ENCODE assay signal across 8 mouse cellular contexts in genomic region chr8:70540507-70541071, GRCm38 (mm10). TPM values are rescaled to one million over a fixed set of nuclear protein-coding genes. Genes with fewer than 3 reads are reported as not detected.
DNase-seq lines count a peak whose midpoint lies in the region; ATAC-seq lines count a peak whose summit lies in the region.

No protein-coding gene starts in this region.

- WGBS in forebrain, embryonic 11.5 days: 58% methylated on average over 7 of the region's 7 CpGs
- WGBS in midbrain, embryonic 13.5 days: 57% methylated on average over 7 of the region's 7 CpGs

- no peak for ATAC-seq in forebrain, embryonic 11.5 days (replicated peaks; ENCODE audit: low FRiP score)
- ATAC-seq in midbrain, embryonic 13.5 days: no peak
- no peak for ATAC-seq in monocyte, adult 5-6 weeks (replicated peaks; ENCODE audit: insufficient number of reproducible peaks, low FRiP score, low TSS enrichment, poor library complexity, severe bottlenecking)

- no peaks in the 10 kb centered on the region for H3K27me3 ChIP-seq in forebrain, embryonic 11.5 days (ENCODE audit: control insufficient read depth, insufficient read depth, low read length)
- no peaks in the 10 kb centered on the region for H3K27me3 ChIP-seq in midbrain, embryonic 13.5 days

- H3K4me1 ChIP-seq in forebrain, embryonic 11.5 days (replicated peaks; ENCODE audit: control insufficient read depth, insufficient read depth, low read length): peaks cover 9% of the 10 kb centered on the region; the same call in 1 of the 2 replicates
- peaks cover 41% of the 10 kb centered on the region for H3K4me1 ChIP-seq in midbrain, embryonic 13.5 days (replicated peaks)

- peak; percentile 39 to 55 for DNase-seq in lung, adult 18-20 months
- no peak for DNase-seq in lung, postnatal 4 days
- DNase-seq in forebrain, embryonic 11.5 days (ENCODE audit: low spot score): no peak
- peak; percentile 49 for DNase-seq in kidney, adult 18-20 months
- no peak for DNase-seq in urinary bladder, postnatal 10 days (ENCODE audit: low spot score)
- DNase-seq in right cerebral cortex, postnatal 25 days: no peak

- H3K27ac ChIP-seq in forebrain, embryonic 11.5 days (ENCODE audit: low read depth, low read length): no peak overlapping the region
- H3K27ac ChIP-seq in midbrain, embryonic 13.5 days: 0 out of 2 replicates have a peak overlapping the region, but pooled peaks have one; percentile 91

- peak overlapping the region; percentile 85 for H3K9ac ChIP-seq in forebrain, embryonic 11.5 days (ENCODE audit: low read length)
- peak overlapping the region; percentile 88 for H3K9ac ChIP-seq in midbrain, embryonic 13.5 days (replicated peaks)

- H3K9me3 ChIP-seq in forebrain, embryonic 11.5 days (ENCODE audit: control insufficient read depth, low read length): no peaks in the 10 kb centered on the region
- no peaks in the 10 kb centered on the region for H3K9me3 ChIP-seq in midbrain, embryonic 13.5 days

- no peaks in the 10 kb centered on the region for H3K36me3 ChIP-seq in forebrain, embryonic 11.5 days (ENCODE audit: control insufficient read depth, insufficient read depth, low read length)
- peaks cover 15% of the 10 kb centered on the region for H3K36me3 ChIP-seq in midbrain, embryonic 13.5 days

- H3K4me3 ChIP-seq in forebrain, embryonic 11.5 days (ENCODE audit: low read depth, low read length): peak overlapping the region; percentile 78
- peak overlapping the region; percentile 84 for H3K4me3 ChIP-seq in midbrain, embryonic 13.5 days (replicated peaks)

- H3K4me2 ChIP-seq in forebrain, embryonic 11.5 days (ENCODE audit: low read depth, low read length, severe bottlenecking): peak overlapping the region; percentile 96
- peak overlapping the region; percentile 80 for H3K4me2 ChIP-seq in midbrain, embryonic 13.5 days (replicated peaks)

RNA-seq across cellular contexts. Expression of gene Ell, which starts 1.3 kb away (rescaled TPM):
- polyA plus RNA-seq in forebrain, embryonic 11.5 days (2014; fragmentation: Nextera tagmentation; extraction: Ambion mirVana): 21.8 and 22.2 TPM in 2 replicates
- 17.8 and 18.0 TPM in 2 replicates for polyA plus RNA-seq in midbrain, embryonic 13.5 days (2015; fragmentation: Nextera tagmentation; extraction: Ambion mirVana)
- total RNA-seq in monocyte, adult 5-6 weeks (2017): 13.9 to 16.9 TPM (median 15.1 TPM) in 3 replicates

RNA-seq across cellular contexts. Expression of gene Kxd1, which starts 12.8 kb away (rescaled TPM):
- 56.0 and 59.9 TPM in 2 replicates for polyA plus RNA-seq in forebrain, embryonic 11.5 days (2014; fragmentation: Nextera tagmentation; extraction: Ambion mirVana)
- polyA plus RNA-seq in midbrain, embryonic 13.5 days (2015; fragmentation: Nextera tagmentation; extraction: Ambion mirVana): 44.5 and 48.1 TPM in 2 replicates
- 63.0 to 84.2 TPM (median 67.0 TPM) in 3 replicates for total RNA-seq in monocyte, adult 5-6 weeks (2017)

RNA-seq across cellular contexts. Expression of gene Fkbp8, which starts 13.1 kb away (rescaled TPM):
- 268 and 290 TPM in 2 replicates for polyA plus RNA-seq in forebrain, embryonic 11.5 days (2014; fragmentation: Nextera tagmentation; extraction: Ambion mirVana)
- 370 and 392 TPM in 2 replicates for polyA plus RNA-seq in midbrain, embryonic 13.5 days (2015; fragmentation: Nextera tagmentation; extraction: Ambion mirVana)
- total RNA-seq in monocyte, adult 5-6 weeks (2017): 147 to 174 TPM (median 173 TPM) in 3 replicates

RNA-seq across cellular contexts. Expression of gene Uba52, which starts 30.0 kb away (rescaled TPM):
- 715 TPM in 2 replicates for polyA plus RNA-seq in forebrain, embryonic 11.5 days (2014; fragmentation: Nextera tagmentation; extraction: Ambion mirVana)
- 680 and 755 TPM in 2 replicates for polyA plus RNA-seq in midbrain, embryonic 13.5 days (2015; fragmentation: Nextera tagmentation; extraction: Ambion mirVana)
- total RNA-seq in monocyte, adult 5-6 weeks (2017): 1,178 to 1,886 TPM (median 1,315 TPM) in 3 replicates

RNA-seq across cellular contexts. Expression of gene Rex1bd, which starts 34.0 kb away (rescaled TPM):
- 113 and 123 TPM in 2 replicates for polyA plus RNA-seq in forebrain, embryonic 11.5 days (2014; fragmentation: Nextera tagmentation; extraction: Ambion mirVana)
- 152 and 155 TPM in 2 replicates for polyA plus RNA-seq in midbrain, embryonic 13.5 days (2015; fragmentation: Nextera tagmentation; extraction: Ambion mirVana)
- total RNA-seq in monocyte, adult 5-6 weeks (2017): 16.6 to 32.7 TPM (median 26.1 TPM) in 3 replicates

Comparison
In these comparisons a context has a peak if more than half of its experiments do, and no peak if none do; other contexts are left out.
1. DNase-seq: peak in lung, adult 18-20 months (2 of 2) and kidney, adult 18-20 months (single experiment); none in lung, postnatal 4 days (0 of 2), forebrain, embryonic 11.5 days (single experiment), urinary bladder, postnatal 10 days (single experiment) and right cerebral cortex, postnatal 25 days (single experiment).